Mouse (Mus musculus) cerebral cortex, adult 2 months (tissue): ENCODE measurements around the gene Hoxa10.

Source experiments
- WGBS: fragments of 180-500 bp; shearing (Covaris S2); methylation state at CpG from one replicate; pipeline ENCODE4 v1.1.7; 2018; 5-methylcytosine and 5-hydroxymethylcytosine counted together

The Hoxa10 gene

DNA sequence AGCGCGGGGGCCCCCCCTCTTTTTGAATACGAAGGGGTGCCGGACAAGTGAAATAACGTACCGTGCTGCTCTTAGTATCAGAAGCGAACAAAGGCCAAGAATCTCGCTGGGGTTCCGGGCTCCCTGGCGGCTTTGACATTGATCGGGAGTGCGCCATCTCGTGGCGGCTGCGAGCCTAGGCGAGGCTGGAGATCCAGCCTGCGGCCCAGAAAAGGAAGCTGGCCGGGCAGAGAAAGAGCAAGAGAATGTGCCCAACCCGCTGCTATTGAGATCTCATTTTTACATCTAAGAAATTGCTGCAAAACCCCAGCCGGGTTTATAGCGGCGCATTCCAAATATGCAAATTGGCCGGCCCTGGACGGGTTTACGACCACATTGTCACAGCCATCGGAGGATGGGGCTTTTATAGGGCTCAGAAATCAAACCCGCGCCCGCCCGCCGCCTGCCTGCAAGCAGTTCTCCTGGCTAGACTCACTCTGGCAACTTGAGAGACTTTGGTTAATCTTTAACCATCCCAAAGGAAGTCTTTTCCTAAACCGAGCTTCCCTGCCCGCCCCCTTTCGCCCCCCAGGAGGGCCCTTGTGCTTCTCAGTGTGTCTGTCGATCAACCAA lies at the start of gene Hoxa10:
Gene Hoxa10 (minus strand): TSS at position 466 of the 612 bp plus-strand sequence.
- 2% methylated on average over 35 of the region's 35 CpGs for WGBS

DNA sequence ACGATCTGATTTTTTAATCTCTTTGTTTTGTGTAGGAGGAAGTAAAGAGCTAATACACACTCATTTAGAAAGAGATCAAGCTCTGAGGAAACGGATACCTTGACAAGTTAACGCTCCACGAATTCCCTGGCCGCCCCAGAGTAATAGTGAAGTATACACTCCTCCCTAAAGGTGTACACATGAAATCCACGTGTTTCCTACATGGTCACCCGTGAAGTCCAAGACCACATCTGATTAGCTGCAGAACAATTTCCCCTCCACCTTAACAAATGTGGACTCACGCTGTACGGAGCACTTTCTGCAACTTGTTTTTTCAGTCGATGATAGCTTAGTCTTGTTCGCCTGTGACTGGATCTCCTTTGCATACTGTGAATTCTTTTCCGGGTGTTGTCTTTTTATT lies 49.5 kb upstream of the Hoxa10 start:
- 20% methylated on average over 12 of the region's 12 CpGs for WGBS

DNA sequence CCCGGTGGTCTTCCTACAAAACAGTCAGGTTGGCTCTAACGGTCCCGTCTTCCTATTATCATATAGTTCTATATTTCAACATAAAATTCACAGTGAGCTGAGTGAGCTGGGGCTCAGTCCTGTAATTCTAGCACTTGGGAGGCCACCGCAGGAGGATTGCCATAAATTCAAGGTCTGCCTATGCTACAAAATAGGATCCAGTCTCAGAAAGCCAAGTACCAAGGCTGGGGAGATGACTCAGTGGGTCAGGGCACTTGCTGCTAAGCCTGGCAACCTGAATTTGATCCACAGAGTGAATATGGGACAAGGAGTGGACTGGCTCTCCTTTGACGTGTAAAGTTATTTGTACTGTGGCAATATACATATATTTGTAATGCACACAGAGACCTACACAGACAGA lies 43.2 kb upstream of the Hoxa10 start:
- WGBS, result 93% methylated on average over 5 of the region's 5 CpGs

DNA sequence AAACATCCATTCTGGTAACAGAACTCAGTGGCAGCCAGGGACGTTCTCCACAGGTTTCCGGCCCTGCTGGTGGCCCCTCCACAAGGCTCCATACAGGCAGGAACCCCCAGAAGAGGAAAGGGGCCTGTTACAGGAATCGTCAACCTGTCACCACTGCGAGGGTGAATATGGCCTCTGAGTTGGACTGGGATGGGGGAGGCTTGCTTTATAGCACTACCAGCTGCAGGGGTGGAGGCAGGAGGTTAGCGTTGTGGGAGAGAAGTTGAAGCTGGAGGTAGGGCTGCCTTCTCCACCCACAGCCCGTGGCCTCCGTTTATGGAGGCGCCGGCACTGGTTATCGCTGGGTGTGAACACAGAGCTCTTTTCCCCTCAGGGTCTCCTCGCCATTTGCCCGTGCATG lies 40.4 kb upstream of the Hoxa10 start:
- 79% methylated on average over 12 of the region's 12 CpGs for WGBS

DNA sequence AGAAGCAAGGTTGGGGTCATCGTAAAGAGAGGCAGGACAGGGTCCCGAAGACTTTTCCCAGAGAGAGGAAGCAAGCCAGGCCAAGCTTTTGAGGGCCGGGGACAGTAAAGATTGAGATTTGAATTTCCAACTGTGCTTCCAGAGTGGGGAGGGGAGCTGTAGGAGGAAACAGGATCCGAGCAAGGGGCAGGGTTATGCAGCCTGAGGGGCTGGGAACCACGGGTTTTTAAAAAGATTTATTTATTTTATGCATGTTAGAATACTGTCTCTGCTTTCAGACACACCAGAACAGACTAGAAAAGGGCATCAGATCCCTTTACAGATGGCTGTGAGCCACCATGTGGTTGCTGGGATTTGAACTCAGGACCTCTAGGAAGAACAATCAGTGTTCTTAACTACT lies 36.3 kb upstream of the Hoxa10 start:
- WGBS, result 18% methylated on average over 5 of the region's 5 CpGs

DNA sequence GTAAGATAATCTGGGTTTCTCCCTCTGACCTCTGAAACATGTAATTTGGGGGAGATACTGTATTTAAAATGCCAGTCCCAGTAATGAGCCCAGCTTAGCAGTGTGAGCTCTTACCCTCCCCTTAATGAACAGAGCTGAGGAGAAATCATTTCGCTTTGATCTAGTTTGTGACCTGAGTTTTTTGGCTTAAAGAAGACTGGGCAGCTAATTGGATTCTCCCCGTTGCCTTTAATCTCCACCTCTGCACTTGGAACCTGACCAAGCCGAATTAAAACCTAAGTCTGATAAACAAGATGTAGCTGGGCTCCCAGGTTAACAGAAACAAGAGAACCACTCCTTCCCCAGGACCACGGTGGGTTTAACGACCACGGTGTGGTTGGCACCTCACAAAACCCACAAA lies 35.7 kb upstream of the Hoxa10 start:
- WGBS, result 3% methylated on average over 6 of the region's 6 CpGs

DNA sequence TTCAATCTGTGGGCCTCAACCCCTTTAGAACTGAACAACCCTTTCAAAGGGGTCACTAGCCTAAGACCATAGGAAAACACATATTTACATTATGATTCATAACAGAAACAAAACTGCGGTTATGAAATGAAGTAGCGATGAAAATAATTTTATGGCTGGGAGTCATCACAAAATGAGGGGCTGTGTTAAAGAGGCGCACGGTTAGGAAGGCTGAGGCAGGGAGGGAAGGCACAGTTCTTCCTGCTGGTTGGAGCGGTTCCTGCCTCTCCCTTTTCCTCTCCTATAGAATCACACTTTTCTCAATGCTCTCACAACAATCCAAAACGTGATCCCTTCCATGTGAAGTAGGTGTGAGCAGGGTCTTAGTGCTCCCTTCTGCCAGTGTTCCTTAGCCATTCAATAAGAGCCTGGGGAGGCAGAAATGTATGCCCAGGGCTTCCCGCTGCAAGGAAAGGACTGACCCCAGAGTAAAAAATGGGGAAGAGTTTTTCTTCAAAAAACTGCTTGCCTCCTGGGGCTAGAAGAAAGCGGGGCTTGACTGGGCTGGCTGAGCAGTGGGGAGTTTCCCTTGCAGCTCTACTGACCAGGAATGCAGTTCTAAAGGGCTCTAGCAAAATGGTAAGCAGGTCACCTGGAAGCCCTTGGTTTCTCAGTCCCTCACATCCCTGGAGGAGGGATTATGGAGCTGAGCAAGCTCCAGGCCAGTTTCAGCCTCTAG lies 35.1 kb upstream of the Hoxa10 start:
- WGBS, result 20% methylated on average over 8 of the region's 8 CpGs

DNA sequence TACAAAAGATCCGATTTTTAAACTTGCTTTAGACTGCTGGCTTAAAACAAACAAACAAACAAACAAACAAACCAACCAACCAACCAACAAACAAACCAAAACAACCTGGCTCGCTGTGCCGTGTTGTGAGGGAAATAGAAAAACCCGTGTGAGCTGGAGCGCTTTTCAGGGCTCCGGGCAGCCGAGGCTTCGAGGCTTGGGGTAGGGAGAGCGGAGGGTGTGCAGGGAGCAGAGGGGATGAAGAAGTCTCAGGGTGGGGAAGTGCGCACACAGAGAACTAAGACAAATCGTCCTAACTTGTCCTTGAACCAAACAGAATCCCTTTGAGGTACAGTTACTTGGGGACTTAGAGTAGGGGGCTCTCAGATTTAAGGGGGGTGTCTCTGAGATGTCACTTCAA lies 33.9 kb upstream of the Hoxa10 start:
- WGBS, result 9% methylated on average over 11 of the region's 11 CpGs

DNA sequence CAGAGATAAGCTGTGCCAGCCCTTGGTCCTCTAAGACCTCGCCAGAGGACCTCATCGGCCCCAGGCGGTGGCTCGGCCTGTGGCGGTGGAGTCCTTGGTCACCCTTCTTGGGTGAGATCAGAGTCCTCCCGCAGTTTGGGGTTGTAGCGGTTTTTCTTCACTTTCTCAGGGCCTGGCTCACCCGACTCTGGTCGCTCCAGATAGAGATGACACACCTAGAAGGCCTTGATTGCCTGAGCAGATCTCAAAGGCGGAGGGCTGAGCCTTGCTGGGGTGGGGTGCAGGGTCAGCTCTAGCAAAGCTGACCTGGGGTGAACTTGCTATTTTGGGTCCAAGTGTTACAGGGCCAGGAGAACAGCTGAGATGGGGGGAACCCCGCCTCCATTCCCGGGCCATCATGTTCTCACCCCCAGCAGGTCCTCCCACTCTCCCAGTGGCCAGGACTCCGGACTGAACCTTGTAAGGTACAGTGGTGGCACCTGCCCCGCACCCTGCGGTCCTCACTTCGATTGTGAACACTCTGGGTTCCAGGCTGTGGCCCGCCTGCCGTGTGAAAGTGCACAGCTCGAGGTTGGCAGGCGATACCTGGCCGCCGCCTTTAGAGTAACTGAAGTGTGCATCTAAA lies 33.1 kb upstream of the Hoxa10 start:
- WGBS, result 9% methylated on average over 22 of the region's 22 CpGs

DNA sequence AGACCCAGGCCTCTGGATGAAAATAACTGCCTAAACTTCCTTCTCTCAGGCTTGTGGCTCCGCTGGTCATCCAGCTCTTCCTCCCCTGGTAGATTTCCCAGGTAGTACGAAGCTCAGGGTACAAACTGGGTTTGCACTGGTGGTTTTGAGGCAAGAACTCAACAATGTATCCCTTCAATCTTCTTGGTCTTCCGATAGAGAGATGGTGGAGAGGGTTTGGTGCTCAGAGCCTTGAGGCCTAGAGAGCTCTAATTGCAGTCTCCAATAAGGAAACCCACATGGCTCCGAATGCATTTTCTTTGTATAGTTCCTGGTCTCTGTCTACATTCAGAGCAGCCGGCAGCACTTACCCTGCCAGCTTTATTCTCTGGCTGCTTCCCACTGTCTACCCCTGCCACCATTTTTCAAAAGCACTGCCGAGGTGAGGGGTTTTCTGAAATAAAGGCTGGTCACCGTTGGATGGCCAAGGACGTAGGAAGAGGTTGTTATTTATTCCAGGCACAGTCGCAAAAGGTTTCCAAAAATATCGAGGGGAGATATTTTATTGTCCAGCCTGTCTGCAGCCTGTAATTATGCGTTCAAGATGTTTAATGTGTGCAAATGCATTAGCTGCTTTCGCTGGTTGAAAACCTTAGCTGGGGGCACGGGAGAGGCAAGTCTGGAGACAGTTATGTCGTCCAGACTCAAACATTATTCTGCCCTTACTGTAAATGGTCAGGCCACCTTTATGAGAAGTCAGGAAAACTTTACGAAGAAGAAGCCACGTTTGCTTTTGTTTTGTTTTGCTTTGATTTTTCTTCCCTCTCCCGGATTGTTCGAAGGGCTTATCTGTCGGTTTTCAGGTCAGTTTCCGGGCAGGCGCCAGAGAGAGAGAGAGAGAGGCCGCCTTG lies 32.4 kb upstream of the Hoxa10 start:
- WGBS, result 30% methylated on average over 22 of the region's 22 CpGs

DNA sequence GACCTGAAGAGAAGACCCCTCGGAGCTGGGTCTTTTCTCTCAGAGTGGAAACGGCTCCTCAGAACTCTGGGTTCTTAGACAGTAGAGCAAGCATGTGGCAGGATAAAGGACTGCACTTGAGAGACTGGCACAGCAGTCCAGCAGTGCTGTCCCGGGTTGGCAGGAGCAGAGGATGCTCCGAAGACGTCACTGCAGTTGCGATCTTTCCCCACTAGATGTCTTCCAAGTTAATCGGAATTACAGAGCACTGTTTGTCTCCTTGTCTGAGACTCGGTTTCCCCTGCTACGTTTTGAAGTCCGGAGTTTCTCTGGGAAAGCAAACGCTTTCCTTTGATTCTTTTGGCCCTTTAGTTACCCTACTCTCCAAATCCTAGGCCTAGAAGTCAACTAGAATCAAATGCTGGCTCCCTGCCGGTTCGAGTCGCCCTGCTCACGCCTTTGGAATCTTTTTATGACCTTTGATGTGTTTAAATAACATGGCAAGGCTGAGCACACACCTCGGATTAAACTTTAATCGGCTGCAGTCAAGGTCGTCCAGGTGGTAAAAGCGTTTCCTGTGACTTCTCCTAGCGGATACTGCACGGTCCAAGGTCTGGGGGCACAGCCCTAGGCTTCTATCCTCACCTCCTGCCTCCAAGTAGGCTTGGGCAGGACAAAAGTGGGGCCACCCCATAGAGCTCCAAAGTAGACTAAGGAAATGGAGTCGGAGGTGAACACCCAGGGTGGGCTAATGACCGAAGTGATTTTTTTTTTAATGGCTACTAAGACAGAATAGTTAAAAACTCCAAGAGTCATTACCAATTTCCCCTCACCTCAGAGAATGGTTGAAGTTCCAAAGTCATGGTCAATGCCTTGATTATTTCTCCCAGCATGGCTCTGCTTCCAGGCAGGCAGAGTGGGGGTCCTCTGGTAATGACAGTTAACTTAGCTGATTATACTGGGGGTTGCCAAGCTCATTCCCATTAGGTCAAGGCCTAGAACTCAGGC lies 30.1 kb upstream of the Hoxa10 start:
- 10% methylated on average over 23 of the region's 23 CpGs for WGBS

DNA sequence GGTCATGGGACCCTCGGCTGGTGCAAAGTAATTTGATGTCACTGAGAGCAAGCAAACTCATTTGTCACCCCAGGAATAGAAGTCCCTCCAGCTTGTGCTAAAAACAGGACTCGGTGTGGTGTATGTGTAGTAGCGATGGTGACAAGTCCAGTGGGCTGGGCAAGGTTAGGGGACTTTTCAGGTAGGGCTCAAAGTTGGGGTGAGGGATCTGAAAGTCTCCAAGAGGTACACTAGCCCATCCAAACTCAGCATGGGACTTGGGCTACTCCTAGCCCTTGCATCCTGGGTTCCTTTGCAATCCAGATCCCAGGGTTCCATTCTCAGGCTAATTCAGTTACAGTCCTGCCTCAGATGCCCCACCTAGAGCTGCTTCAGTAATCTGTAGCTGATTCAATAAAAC lies 28.1 kb upstream of the Hoxa10 start:
- WGBS, result 4% methylated on average over 3 of the region's 3 CpGs

DNA sequence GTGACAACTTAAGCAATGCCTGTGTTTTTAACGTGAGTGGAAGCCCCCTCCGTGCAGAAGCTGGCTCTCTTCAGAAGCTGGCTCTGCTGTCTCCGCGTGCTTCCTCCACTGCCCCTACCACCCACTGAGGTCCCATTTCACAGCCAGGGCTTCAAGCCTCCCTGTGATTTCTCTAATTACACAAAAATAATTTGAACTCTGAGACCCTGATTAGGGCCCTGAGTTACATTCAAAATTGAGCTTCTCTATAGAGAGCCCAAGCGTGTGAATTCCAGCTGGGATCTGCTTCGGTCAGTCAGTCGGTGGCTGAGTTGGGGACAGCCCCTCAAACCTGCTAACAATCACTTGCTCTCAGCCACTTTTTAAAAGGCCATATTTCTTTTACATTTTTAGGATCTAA lies 27.7 kb upstream of the Hoxa10 start:
- WGBS, result 8% methylated on average over 7 of the region's 7 CpGs

DNA sequence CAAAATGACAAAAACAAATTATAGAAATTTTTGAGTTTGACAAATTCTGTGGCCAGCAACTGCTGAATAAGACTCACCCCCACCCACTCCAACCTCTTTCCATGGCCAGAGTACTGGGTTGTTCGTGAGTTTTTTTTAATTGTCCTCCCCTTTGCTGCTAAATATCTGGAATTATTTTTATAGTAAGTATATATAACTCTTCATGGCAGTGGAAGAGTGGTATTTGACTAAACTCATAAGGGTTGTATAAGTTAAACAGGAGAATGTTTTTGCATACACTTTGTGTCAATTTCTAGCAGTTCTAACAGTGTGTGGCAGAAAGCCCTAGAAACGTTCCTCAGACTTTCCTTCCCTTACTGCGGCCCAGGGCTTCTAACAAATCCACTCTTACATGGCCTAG lies 27.0 kb upstream of the Hoxa10 start:
- 5% methylated on average over 3 of the region's 3 CpGs for WGBS

DNA sequence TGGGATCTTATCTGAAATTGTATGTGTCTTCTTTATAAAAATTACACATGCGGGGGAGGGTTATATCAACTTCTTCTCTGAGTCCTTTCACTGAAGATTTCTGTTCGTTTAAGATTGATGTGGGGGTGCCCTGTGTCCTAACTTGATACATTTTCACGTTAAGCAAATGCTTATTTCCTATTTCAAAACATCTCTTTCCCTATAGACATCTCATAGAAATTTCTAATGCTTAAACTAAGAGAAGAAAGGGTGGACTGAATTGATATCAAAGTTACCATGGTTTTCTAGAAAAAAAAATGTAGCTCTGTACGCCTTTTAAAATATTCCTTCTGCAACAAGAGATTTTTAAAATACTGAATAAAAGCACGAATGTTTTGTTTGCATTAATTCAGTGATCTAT lies 26.6 kb upstream of the Hoxa10 start:
- WGBS, result 20% methylated on average over 5 of the region's 5 CpGs

DNA sequence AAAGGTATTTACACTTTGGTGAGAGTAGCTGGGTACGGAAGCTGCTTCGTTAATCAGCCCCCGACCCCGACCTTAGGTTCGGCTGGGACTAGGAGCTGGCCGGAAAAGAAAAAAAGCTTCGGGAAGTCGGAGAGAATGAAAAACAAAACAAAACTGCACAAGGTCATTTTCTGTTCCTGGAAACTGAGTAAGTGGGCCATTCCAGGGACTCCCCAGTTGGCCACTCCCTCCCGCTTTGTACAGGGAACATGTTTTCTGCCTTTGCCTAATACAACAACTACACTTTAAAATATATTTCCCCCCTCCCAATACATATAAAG lies 26.0 kb upstream of the Hoxa10 start:
- 2% methylated on average over 9 of the region's 9 CpGs for WGBS

DNA sequence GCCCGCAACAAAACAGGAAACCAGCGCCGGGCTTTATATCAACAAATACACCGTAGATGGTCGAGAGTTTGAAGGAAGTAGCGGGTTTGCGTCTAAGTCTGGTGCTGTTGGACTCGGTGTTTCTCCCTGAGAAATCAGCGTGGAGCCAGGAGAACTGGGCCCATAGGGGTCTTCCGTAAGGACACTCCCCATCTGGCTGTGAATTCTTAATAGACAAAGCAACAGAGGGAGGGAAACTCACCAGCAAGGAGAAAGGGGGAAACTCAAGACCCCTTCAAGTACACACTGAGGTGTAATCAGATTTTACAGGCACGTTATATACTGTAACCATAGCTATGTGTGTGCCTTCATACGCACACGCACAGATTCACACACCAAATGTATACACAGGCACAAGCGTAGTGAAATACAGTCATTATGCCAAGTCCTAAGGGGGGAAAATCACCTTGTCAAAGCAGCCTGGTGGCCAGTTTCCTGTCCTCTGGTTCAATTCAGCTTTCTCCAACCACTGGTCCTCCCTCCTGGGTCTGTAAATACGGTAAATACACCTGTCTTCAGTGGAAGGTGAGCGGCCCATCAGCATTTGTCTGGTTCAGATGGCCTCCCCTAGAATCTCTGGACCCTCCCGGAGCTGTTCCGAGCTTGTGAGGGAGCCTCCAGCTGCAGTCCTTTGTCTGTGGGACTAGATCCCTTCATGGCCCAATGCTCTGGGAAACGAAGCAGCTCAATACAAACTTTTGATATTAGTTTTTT lies 25.4 kb upstream of the Hoxa10 start:
- 6% methylated on average over 19 of the region's 19 CpGs for WGBS

DNA sequence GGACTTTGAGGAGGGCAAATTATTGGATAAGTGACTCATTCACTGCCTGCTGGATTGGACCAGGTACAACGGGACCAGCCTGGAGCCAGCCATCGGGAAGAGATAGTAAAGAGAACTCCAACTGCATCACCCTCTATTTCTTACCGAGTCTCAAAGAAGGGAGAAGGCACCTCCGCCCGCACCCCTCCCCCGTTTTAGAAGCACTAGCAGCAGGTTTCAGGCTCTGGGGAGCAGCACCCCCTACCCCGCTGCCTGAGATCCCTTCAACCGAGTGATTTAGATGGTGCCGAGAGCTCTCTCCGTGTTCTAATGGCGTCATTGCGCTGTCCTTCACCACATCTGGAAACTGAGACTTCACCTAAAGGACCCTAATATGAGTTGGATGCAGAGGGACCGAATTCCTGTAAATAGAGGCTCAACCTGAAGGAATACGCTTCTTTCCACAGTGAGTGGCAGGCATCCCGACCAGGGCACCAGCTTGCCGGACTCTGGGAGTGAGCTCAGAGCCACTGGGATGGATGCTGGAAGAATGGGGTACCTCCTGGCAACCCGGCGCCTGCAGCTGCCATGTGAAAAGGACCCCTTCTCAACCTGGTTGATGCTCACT lies 24.8 kb upstream of the Hoxa10 start:
- 3% methylated on average over 18 of the region's 18 CpGs for WGBS

DNA sequence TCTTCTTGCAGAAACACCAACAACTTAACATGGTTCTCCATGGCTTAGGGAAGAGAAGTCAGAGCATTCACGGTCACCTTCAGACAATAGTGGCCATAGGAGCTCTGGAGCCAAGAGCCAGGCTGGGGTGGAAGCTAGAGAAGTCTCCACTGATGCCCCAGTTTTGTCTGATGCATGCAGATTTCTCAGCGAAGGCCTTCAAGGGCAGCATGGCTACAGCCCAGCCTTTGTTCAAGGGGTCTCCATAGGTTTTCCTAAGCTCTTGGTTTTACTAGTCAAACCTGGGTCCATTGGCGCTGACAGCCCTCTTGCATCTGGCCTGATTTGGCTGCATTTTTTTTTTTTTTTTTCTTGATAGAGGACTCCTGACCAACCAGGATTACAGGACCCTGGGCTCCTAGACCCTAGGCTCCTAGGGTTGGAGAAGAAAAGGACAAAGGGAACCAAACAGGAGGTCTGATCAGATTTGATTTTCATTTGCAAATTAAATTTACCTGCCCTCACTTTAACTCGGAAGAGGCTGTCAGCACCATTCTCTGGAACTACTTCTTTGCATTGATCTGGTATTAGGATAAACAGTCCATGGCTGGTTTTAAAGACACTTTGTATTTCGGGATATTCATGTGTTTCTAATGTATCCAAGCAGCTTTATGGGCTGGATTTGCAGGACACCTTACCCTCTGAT lies 23.6 kb upstream of the Hoxa10 start:
- 7% methylated on average over 5 of the region's 5 CpGs for WGBS

DNA sequence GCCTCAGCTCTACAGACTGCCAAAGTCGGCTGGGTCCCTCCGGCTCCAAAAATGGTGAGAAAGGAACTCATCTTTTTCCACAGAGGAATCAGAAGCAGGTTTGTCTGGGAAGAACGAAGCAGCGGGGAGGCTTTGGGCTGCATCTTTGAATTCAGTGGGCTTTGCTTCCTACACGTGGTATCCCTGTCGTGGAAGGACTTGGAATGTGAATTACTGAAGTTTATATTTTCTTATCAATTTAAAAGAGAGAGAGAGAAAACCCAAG lies 22.6 kb upstream of the Hoxa10 start:
- 5% methylated on average over 6 of the region's 6 CpGs for WGBS
